Mouse (Mus musculus) cerebellum, adult 18-20 months (tissue): ENCODE results near the gene Trpc4.

Experiments
- DNase-seq, 2 experiments: peaks; one replicate each; pipeline ENCODE4 v3.0.0; 2021

The Trpc4 gene

DNA sequence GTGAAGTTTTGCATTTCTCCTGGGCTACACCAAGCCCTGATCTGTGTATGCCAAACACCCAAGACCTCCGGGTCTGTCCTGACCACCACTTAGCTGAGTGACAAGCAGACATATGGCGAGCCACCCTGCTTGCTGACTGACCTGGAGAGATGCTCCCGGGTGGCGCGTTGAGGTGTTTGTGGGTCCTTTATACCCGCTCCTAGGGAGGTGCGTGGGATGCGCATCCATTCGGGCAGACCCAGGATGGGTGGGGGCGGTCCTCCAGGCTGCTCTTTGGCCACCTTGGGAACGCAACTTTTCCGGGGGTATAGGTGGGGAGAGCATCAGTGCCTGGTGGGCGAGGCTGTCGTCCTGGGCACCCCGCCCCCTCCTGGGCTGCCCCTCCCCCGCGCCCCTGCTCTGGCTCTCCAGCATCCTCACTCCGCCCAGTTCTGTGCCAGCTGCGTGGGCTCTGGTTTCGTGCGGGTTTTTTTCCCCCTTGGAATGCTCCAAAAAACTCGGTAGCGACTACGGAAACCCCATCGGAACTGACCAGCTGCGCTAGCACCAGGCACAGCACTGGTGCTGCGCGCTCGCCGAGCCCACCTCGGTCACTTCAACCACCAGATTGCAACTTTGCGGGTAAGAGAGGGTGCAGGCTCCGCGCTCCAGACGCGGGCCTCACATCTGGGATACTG, at the start of gene Trpc4:
TSS of gene Trpc4 (plus strand) at position 397 of the 677 bp plus-strand sequence.
- DNase-seq: no peak

DNA sequence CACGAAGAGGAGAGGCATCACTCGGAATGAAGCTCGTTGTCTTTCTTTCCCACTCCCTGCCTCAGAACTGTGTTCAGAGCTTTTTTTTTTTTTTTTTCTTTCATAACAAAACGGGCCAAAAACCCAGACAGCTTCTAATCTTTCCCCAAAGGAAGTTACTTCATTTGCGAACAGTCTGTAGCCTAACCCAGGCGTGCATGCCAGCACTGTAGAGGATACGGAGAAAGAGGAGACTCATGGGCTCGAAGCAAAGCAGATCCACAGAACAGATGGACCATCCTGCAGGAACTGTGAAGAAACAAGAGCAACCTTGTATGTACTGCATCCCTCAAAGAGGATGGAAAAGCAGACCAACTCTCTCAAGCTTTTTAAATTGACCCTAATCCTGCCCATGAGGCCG, 44.3 kb upstream of the Trpc4 start:
- DNase-seq: no peak

DNA sequence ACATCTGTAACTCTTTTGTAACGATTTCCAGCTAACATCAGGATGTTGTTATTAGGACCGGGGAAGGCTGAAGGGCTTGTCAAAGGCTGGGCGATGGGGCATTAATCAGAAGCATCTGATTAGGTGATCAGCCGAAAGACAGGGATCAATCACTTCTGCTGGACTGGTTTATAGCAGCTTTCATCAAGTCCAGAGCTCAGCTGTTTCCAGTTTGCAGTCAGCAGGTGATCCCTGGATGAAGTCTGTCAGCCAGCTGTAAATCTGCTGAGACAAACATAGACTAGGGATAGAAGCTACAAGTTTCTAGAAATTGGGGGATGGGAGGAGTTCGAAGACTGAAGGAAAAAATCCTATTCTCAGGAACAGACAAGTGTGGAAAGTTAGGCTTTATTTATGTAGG, 20.5 kb upstream of the Trpc4 start:
- DNase-seq: no peak

DNA sequence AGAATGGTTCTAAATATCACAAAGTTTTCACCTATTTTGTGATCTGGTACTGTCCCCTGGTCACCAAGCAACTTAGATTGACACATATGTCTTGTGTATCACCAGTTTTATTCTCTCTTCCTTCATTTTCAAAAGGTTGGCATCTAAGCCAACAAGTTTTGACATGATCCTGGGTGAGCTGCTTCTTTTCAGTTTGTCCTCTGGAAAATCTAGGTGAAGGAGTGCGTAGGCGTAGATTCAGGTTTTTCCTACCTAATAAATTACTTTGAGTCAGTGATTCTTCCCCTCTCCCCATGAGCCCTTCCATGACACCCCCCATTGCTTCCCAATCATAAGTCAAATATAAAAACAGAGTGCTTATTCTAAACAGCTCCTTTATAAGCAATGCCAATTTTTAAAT, 14.5 kb upstream of the Trpc4 start:
- DNase-seq: no peak

DNA sequence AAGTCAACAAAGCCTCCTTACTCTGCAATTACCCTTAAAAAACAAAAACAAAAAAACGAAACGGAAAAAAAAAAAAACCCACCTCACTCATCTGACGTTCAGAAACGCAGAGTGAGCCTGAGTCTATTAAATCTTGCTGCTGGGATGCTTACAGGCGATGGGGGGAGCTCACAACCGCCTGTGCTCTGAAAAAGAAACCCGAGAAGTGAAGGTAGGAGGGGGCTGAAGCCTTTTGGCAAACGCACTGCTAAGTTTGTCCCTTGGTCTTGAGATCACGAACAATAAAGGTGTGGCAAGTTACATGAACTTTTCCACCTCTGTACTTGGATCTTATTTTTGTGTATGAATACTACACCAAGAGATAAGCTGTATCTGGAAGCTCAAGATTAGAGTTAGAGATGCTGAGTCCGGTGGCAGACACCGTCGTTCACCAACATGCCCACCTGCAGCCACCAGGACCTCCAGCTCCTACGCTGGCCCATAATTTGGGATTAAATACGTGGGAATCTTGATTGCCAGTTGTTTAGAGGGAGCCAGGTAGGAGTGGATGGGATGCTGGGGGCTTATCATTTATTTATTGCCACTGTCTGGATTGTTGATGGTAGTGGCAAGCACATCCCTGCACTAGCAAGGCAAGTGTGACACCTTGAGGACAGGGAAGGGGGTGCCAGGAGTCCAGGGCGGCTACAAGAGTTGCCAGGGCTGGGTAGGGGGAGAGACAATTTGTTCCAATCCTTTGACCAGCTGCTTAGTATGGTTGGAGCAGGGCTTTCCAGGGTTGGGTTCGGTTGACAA, 794 bp upstream of the Trpc4 start:
- no peak for DNase-seq

DNA sequence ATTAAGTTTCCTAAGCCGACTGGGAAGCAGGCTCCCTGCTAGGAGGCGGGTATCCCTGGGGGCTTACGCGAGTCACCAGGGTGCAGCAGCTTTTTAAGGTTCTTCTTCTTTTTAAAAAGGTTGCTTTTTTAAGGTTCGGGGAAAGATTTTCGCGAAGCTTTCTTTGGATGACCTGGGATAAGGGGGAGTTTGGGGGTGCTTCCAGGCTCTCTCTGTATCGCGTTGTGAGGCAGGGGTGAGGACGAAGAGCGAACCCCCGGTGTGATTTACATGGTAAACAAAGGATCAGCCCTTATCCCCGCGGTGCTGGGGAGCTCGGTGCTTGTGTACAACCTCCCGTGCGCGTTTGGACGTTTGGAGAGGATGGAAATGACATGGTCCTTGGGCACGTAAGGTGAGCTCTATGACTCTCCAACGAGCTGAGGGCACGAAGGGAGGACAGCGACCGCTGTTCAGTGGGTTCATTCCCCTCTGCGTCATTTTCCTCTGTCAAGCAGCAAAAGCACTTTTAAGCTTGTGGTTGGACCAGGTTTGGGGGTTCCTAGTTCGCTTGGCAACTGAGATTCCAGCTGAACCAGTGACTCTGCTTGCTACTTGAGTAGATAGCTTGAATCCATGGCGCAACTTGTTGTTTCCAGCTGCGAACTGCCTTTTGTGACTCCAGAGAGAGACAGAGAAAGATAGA, 623 bp downstream of the Trpc4 start:
- DNase-seq: no peak

DNA sequence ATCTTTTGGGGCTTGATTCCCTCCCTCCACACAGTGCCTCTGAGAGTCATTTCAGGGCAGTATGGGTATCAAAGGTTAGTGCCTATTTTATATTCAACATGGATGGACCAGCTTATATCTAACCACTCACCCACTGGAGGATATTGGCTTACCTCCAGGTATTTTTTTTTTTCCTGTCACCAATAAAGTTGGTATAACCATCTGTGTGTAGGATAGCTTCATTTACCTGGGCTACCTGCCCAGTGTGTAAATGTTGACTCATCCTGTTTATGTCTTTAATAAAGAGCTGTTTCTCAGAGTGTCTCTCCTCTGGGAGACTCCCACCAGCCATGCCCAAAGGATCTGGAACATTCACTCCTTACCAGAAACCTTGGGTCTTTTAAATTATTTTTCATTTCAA, 14.9 kb downstream of the Trpc4 start:
- DNase-seq: no peak

GRCm38 (mm10) chr3:54177296-54177695, 21.5 kb downstream of the Trpc4 start:
- no peak for DNase-seq

DNA sequence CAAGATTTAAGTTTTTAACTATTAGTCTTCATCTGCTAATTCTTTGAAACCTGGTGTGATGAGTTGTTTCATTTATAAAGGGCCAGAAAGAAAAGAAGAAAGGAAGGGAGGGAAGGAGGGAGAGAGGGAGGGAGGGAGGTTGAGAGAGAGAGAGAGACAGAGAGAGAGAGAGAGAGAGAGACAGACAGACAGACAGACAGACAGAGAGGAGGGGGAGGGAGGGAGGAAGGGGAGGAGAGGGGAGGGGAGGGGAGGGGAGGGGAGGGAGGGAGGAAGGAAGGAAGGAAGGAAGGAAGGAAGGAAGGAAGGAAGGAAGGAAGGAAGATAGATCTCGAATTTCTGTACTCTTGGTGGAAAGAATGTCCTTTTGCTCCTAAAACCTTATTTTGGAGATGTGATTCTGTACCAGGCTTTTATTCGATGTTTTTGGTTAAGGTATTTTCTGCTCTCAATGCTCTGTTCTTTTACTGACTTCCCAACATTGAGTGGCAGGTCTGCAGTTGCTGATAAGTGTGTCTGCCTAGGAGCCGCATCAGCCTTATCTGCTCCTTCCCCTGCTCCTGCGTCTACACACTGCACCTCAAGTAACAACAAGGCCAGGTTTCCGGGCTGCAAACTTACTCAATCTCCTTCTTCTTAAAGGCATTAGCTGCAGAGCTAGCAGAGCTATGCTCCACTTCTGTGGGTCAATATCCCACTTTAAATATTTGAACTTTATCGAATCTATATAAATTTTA, 35.3 kb downstream of the Trpc4 start:
- DNase-seq: no peak

DNA sequence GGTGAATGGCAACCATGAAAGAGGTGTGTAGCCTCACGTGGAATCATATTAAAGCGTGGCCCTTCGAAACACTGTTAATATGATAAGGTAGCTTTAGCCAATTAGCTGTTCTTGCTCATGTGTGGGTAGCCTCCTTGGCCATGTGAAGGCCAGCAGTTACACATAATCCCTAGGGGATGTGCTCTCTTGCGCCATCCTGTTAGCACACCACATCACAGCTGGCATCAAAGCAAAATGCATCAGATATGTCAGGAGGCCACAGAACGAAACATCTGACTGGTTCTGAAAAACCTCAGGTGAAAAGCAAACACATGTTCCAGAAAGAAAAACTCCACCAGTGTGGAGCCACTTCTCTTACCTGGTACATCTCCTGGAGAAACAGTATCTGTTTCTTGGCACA, 45.4 kb downstream of the Trpc4 start:
- DNase-seq: no peak

DNA sequence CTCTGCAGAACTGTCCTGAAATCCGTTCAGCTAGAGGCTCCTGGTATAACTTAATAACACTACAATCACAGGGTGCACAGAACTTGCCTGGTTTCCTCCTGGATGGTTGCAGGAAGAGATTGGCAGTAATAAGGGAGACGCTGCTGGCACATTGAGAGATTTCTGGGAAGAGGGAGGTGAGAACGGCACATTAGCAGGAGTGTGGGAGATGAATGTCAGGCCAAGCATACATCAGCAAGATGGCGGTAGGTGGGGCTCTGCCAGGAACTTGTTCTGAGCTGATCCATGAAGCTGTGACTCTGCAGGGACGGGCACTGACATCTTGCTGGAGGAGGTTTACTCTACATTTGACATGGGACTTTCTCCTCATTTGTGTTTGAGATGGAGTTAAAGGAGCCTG, 48.6 kb downstream of the Trpc4 start:
- DNase-seq: no peak

GRCm38 (mm10) chr3:54210112-54210511, 54.3 kb downstream of the Trpc4 start:
- DNase-seq: no peak

GRCm38 (mm10) chr3:54211441-54211840, 55.6 kb downstream of the Trpc4 start:
- DNase-seq: no peak

DNA sequence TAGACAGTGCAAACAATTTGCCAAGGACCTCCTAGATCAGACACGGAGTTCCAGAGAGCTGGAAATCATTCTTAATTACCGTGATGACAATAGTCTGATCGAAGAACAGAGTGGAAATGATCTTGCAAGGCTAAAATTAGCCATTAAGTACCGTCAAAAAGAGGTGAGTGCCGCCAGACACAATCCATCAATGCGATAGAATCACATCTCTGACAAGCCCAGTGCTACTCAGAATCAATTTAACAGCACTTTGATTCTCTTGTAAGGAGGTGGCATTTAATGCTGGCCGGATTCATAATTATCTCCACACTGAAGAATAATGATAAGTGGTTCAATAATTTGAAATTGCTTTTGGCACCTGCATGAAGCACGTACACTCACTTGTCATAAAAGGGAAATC, 66.7 kb downstream of the Trpc4 start:
- DNase-seq: no peak

- DNase-seq: no peak
Measured at GRCm38 (mm10) chr3:54228463-54228862, 72.6 kb downstream of the Trpc4 start.

DNA sequence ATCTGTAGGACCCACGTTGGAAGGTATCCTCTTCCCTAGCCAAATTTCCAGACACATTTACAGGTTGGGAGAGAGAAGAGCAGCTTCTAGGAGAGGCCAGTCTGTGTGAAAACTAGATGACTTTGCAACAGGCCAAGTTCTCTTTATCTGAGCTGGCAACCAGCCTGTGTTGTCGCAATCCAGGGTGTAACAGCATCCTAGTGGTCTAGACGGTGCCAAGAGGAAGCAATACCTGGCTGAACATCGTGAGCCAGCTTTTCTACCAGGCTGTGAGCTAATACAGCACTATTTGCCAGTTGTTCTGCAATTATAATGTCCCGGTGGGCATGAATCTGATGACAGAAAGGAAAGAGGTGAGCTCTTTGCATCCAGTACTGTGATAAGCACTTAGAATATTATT, 83.1 kb downstream of the Trpc4 start:
- DNase-seq: no peak

GRCm38 (mm10) chr3:54239426-54239825, 83.6 kb downstream of the Trpc4 start:
- DNase-seq: no peak

GRCm38 (mm10) chr3:54243136-54243535, 87.3 kb downstream of the Trpc4 start:
- DNase-seq: no peak

GRCm38 (mm10) chr3:54244729-54245465, 89.1 kb downstream of the Trpc4 start:
- no peak for DNase-seq

- no peak for DNase-seq
Measured at GRCm38 (mm10) chr3:54246416-54246815, 90.6 kb downstream of the Trpc4 start.

DNA sequence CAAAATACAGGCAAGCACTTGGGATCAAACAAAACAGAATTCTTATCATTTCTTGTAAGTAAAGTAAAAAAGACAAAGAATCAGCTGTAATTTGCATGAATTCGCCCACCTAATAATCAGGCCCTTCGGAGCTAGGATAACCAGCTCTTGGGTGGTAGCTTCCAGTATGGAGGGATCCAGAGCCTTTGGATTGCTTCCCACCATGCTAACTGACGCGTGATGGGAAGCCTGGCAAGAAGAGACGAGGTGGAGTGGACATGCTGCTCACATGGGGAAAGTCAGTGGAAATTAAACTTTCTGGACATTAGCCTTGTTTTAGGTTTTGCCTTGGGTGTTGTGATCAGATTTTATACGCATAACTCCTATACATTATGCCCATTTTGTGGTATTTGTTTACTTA, 93.5 kb downstream of the Trpc4 start:
- no peak for DNase-seq

- no peak for DNase-seq
Measured at GRCm38 (mm10) chr3:54266943-54267342, 111.1 kb downstream of the Trpc4 start.

DNA sequence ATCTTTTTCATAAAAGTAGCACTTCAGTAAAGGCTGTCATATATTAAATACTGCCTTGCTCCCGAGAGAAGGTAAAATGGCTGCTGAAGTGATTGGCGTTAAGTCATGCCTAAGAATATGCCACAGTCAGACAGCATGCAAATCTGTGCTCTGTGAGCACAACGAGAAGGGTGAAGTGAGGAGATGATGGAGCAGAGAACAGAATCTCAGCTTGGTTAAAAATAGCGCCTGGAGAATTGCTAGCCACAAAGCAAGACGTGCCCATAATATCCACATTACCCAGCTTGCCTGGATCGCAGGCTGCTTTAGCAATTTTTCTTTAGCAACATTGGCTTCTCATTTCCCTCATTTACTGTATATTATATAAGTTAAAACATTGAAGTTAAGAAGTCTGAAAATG, 113.3 kb downstream of the Trpc4 start:
- DNase-seq: no peak
